Mouse (Mus musculus) midbrain, embryonic 16.5 days (tissue): ENCODE results near the gene Rsrc2. TPM values are rescaled to one million over a fixed set of nuclear protein-coding genes. Genes with fewer than 3 reads are reported as not detected.
A peak's percentile ranks its signal among the peaks of the same experiment; 100 is the strongest.
"Not testable (repeated sequence)": the region's sequence is repeated elsewhere in the genome, so short reads cannot be mapped to it uniquely, and the experiment has no call there.

ENCODE experiments used
- ATAC-seq: fragments of 200-750 bp; cut with Nextera tagmentation; 2 replicates; pipeline ENCODE4 v1.8.0; 2017; ENCODE audit warnings: moderate TSS enrichment
- H3K27ac ChIP-seq: fragments of 300-500 bp; sonication (generic); 2 replicates; pipeline ENCODE4 v1.5.1; 2014; ENCODE audit warnings: mild to moderate bottlenecking, low read length, mixed read lengths
- H3K27me3 ChIP-seq: fragments of 300-500 bp; sonication (generic); 2 replicates; pipeline ENCODE4 v1.6.1; 2014; ENCODE audit warnings: low read depth, low read length, mixed read lengths; ENCODE audit not compliant: control insufficient read depth, insufficient read depth
- H3K36me3 ChIP-seq: fragments of 300-500 bp; sonication (generic); 2 replicates; pipeline ENCODE4 v1.6.1; 2014; ENCODE audit warnings: mild to moderate bottlenecking, low read length, moderate library complexity, mixed read lengths; ENCODE audit not compliant: control insufficient read depth, insufficient read depth
- H3K4me1 ChIP-seq: fragments of 300-500 bp; sonication (generic); 2 replicates; pipeline ENCODE4 v1.6.1; 2014; ENCODE audit warnings: mild to moderate bottlenecking, low read length, mixed read lengths; ENCODE audit not compliant: control insufficient read depth, insufficient read depth
- H3K4me2 ChIP-seq: fragments of 300-500 bp; sonication (generic); 2 replicates; pipeline ENCODE4 v1.6.1; 2014; ENCODE audit warnings: mild to moderate bottlenecking, low read length, mixed read lengths
- H3K4me3 ChIP-seq: fragments of 300-500 bp; sonication (generic); 2 replicates; pipeline ENCODE4 v1.5.1; 2014; ENCODE audit warnings: low read depth, mild to moderate bottlenecking, low read length, moderate library complexity, mixed read lengths
- H3K9ac ChIP-seq: fragments of 300-500 bp; sonication (generic); 2 replicates; pipeline ENCODE4 v1.6.1; 2014; ENCODE audit warnings: low read depth, low read length, mixed read lengths
- H3K9me3 ChIP-seq: fragments of 300-500 bp; sonication (generic); replicated peaks from 2 replicates; pipeline ENCODE4 v1.6.1; 2014; ENCODE audit warnings: mild to moderate bottlenecking, low read length, mixed read lengths; ENCODE audit not compliant: control insufficient read depth, poor library complexity, severe bottlenecking
- WGBS: fragments of 180-500 bp; shearing (Covaris S2); extraction: QIAGEN DNeasy Blood & Tissue Kit; methylation state at CpG from one replicate; pipeline ENCODE4 v1.1.7; 2014; 5-methylcytosine and 5-hydroxymethylcytosine counted together
- polyA plus RNA-seq: library from polyadenylated mRNA; unstranded; fragments of >200 nt; fragmentation: Nextera tagmentation; extraction: Ambion mirVana; gene quantifications from 2 replicates; pipeline ENCODE4 v1.2.1, GENCODE M21; 2015

Rsrc2 gene
- 124 and 134 TPM in 2 replicates for polyA plus RNA-seq

DNA sequence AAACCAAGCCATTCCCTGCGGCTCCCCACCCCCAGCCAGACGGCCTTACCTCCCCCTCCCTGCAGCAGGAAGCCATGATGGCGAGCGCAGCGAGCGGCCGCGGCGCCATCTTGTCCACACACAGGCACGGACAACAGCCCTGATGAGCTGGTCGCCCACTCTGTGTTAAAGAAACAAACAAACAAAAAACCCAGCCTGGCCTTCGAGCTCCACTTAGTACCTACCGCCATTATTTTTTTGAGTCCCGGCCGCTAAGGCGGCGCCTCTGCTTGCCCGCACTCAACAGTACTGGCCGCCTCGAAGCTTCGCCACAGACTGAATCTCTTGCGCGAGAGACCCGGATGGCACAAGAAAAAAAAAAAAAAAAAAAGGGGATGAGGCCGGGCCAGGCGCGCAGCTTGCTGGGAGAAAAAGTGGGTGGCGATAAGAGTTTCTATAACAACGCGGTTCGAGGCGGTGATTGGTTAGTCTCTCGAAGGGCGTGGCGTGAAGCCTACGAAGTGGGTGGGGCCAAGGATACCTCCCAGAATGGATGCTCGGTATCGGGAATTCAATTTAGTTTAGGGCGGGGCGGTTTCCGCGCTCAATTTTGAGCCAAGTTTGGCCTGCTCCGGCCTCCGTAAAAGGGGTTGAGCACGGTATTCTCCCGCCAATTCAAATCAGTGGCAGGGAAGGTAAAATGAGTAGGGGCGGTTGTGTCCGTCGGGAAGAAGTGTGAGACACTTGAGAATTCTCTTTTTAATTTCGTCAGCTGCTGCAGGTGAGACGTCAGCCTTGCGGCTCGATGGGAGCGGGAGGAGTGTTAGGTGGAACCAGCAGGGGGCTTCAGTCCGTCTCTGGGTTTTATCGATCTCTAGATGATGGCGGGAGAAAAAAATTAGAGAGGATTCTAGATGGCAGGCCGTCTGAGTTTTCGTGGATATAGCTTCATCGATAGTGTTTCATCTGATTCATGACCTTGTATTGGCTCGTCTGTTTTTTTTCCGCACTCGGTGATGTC, at the start of gene Rsrc2, which contains the start of gene Kntc1:
TSS of gene Rsrc2 (minus strand) at position 350 of the 1,000 bp plus-strand sequence.
TSS of gene Kntc1 (plus strand) at position 652 of the 1,000 bp plus-strand sequence.
- no peaks in the 10 kb centered on the region for H3K9me3 ChIP-seq

DNA sequence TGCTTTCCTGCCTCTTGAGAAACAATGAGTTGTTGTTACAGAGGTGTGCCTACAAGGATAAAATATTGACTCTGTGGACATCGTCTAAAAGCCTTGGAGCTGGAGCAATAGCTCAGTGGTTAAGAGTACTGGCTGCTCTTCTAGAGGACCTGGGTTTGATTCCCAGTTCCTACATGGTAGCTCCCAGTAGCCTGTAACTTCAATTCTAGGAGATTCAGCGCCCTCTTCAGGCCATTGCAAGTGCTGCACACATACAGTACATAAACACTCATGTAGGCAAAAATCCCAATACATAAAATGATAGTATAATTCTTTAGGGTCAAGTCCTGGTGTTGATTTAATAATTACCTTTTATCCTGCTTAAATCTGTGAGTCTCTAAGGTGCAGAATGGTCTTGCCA, 43.9 kb upstream of the Rsrc2 start:
- Histone ChIP-seq H3K27ac (no peak overlapping the region), H3K27me3 (no peaks in the 10 kb centered on the region), H3K4me1 (no peaks in the 10 kb centered on the region), H3K4me2 (no peak overlapping the region), H3K4me3 (no peak overlapping the region), H3K36me3 (no peaks in the 10 kb centered on the region), H3K9ac (no peak overlapping the region), H3K9me3 (no peaks in the 10 kb centered on the region)
- ATAC-seq = no peak
- WGBS = 85% methylated on average over 2 of the region's 2 CpGs

More for the DNA sequence above, at the start of gene Rsrc2, which contains the start of gene Kntc1:
- peak; percentile 99 for ATAC-seq
- Histone ChIP-seq H3K4me2 (peak within 1 kb of the TSS; percentile 74), H3K36me3 (peaks cover 1% of the 10 kb centered on the region), H3K4me3 (peak within 1 kb of the TSS; percentile 76), H3K9ac (peak within 1 kb of the TSS; percentile 84), H3K4me1 (peaks cover 28% of the 10 kb centered on the region), H3K27ac (peak within 1 kb of the TSS; percentile 98), H3K27me3 (no peaks in the 10 kb centered on the region)
- under 1% methylated on average over 59 of the region's 63 CpGs for WGBS

- no peaks in the 10 kb centered on the region for H3K9me3 ChIP-seq
- H3K9ac ChIP-seq = no peak overlapping the region
- no peak overlapping the region for H3K4me2 ChIP-seq
- no peak overlapping the region for H3K27ac ChIP-seq
- no peak for ATAC-seq
- no peaks in the 10 kb centered on the region for H3K27me3 ChIP-seq
- H3K36me3 ChIP-seq = no peaks in the 10 kb centered on the region
- no peak overlapping the region for H3K4me3 ChIP-seq
- H3K4me1 ChIP-seq = no peaks in the 10 kb centered on the region
- 94% methylated on average over 7 of the region's 7 CpGs for WGBS
Measured at GRCm38 (mm10) chr5:123788976-123789375, 39.8 kb upstream of the Rsrc2 start.

DNA sequence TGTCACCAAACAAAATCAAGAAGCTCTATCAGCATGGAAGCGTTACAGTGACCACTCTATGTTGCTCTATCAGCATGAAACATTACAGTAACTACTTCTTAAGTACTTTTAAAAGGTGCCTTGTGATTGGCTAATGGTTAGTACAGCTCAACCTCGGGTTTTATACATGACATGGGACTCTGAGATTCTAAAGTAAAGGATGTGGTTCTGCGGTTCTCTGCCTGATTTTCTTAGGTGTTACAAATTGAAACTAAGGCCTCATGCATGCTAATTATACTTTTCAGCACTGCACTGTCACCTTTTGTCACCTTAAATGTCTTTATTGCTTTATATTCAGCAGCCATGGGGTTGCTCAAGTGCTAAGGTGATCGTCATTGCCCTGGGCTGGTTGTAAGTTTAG, 32.6 kb upstream of the Rsrc2 start:
- H3K27ac ChIP-seq = no peak overlapping the region
- 94% methylated on average over 4 of the region's 4 CpGs for WGBS
- H3K4me1 ChIP-seq = no peaks in the 10 kb centered on the region

GRCm38 (mm10) chr5:123780716-123781115, 31.5 kb upstream of the Rsrc2 start:
- no peaks in the 10 kb centered on the region for H3K36me3 ChIP-seq
- no peaks in the 10 kb centered on the region for H3K4me1 ChIP-seq
- H3K9me3 ChIP-seq = no peaks in the 10 kb centered on the region
- no peak overlapping the region for H3K4me3 ChIP-seq
- ATAC-seq = no peak
- H3K27ac ChIP-seq = no peak overlapping the region
- no peak overlapping the region for H3K9ac ChIP-seq
- no peak overlapping the region for H3K4me2 ChIP-seq
- no peaks in the 10 kb centered on the region for H3K27me3 ChIP-seq
- 89% methylated on average over 8 of the region's 8 CpGs for WGBS

More for the DNA sequence above, 32.6 kb upstream of the Rsrc2 start:
- Histone ChIP-seq H3K4me3 (no peak overlapping the region), H3K27me3 (no peaks in the 10 kb centered on the region), H3K36me3 (no peaks in the 10 kb centered on the region), H3K9me3 (no peaks in the 10 kb centered on the region), H3K4me2 (no peak overlapping the region), H3K9ac (no peak overlapping the region)
- ATAC-seq = no peak

GRCm38 (mm10) chr5:123773441-123773840, 24.2 kb upstream of the Rsrc2 start:
- H3K4me3 ChIP-seq = no peak overlapping the region
- WGBS = 94% methylated on average over 9 of the region's 9 CpGs
- H3K4me1 ChIP-seq = no peaks in the 10 kb centered on the region
- H3K27me3 ChIP-seq = no peaks in the 10 kb centered on the region
- no peaks in the 10 kb centered on the region for H3K9me3 ChIP-seq
- H3K9ac ChIP-seq = no peak overlapping the region
- H3K4me2 ChIP-seq = no peak overlapping the region
- no peak for ATAC-seq
- no peak overlapping the region for H3K27ac ChIP-seq
- H3K36me3 ChIP-seq = no peaks in the 10 kb centered on the region

- not testable (repeated sequence) for H3K27me3 ChIP-seq, H3K9me3 ChIP-seq, H3K9ac ChIP-seq, H3K27ac ChIP-seq, H3K4me3 ChIP-seq, ATAC-seq, H3K4me1 ChIP-seq, H3K4me2 ChIP-seq, H3K36me3 ChIP-seq
- 96% methylated on average over 11 of the region's 11 CpGs for WGBS
Measured at GRCm38 (mm10) chr5:123766455-123766854, 17.2 kb upstream of the Rsrc2 start.

DNA sequence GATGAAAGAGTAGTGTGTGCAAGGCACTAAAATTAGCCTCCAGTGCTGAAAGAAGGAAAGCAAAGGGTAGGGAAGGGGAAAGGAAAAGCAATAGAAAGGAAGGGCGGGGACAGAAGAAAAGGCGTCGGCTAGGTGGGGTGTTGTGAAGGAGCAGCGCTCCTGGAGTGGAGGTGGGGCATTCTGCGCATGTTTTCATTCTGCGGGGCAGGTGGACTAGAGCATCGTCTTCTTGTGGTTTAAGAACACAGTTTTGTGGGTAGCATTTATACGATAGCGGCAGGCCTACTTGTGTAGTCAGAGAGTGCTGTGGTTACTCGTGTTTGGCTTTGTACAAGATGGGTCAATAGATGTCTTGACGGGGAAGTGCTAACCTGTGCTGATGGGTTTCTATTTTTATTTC, 16.3 kb upstream of the Rsrc2 start:
- Histone ChIP-seq H3K9me3 (no peaks in the 10 kb centered on the region), H3K4me3 (no peak overlapping the region), H3K27me3 (no peaks in the 10 kb centered on the region), H3K36me3 (no peaks in the 10 kb centered on the region), H3K4me1 (no peaks in the 10 kb centered on the region), H3K9ac (no peak overlapping the region), H3K27ac (no peak overlapping the region), H3K4me2 (no peak overlapping the region)
- WGBS = 97% methylated on average over 11 of the region's 11 CpGs
- ATAC-seq = no peak
